Mouse (Mus musculus) liver, adult (tissue): ENCODE results near the gene Lrig1.

Source experiments
- GATA4 ChIP-seq: IDR thresholded peaks from 2 replicates; pipeline ENCODE4 v1.6.1; 2014; ENCODE audit warnings: mild to moderate bottlenecking, low read length; ENCODE audit not compliant: insufficient replicate concordance

Gene Lrig1

GRCm38 (mm10) chr6:94627714-94628595 is 72.0 kb downstream of the Lrig1 start:
- TF ChIP-seq GATA4, result no peak

DNA sequence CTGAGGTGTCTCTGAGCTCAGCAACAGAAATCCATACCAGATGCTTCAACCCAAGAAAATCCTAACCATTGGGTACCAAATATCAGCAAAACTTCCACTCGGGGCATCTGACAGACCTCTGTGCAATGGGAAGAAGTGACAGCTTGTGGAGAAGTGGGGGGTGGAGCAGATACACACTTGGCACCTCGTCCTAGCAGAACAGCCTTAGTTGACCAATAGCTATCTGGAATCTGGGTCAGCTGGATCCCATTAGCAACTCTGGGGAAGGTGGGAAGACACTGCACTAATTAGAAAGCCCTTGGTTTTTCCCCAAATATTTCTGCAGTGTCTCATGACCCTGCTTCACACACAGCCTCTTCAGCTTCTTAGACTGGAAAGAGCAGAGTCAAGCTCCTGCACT is 73.2 kb downstream of the Lrig1 start:
- TF ChIP-seq GATA4, result no peak

GRCm38 (mm10) chr6:94625896-94626295 is 74.1 kb downstream of the Lrig1 start:
- no peak for TF ChIP-seq GATA4

DNA sequence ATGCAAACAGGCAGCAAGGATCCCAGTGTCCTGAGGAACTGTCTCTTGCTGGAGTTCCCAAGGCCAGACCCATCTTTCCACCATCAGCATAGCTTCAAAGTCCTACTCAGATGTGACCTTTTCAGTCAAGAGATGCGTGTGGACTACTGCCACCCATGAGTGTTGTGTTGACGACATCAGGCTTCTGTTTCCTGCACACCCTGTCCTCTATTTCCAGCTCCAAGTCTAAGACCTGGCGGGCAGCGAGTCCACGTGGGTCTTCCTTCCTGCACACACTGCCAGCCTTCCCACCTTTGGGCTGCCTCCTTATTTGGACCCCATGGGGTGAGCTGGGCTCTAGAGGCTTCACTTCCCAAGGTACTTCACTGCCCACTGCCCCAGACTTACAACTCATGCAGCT is 75.4 kb downstream of the Lrig1 start:
- TF ChIP-seq GATA4, result no peak

- no peak for TF ChIP-seq GATA4
These were observed 77.0 kb downstream of the Lrig1 start for GRCm38 (mm10) chr6:94622983-94623382.

GRCm38 (mm10) chr6:94620801-94621301 is 79.1 kb downstream of the Lrig1 start:
- TF ChIP-seq GATA4, result no peak

GRCm38 (mm10) chr6:94620287-94620686 is 79.7 kb downstream of the Lrig1 start:
- no peak for TF ChIP-seq GATA4

DNA sequence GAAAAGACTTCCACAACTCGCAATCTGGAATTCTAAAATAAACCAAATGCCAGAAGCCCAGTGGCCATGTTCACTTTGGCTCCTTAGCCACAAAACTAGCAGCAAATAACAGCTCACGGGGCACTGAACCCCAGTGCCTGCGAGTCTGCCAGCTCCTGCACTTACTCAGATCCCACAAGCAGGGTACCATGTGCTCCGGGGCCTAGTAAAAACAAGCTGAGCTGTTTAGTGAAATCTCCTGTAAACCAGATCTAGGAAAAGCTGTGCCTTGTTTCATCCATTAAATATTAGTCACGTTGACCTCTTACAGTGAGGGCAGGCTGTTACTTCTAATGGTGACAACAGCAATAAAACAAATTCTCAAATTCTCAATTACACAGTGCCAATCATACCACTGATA is 81.3 kb downstream of the Lrig1 start:
- TF ChIP-seq GATA4, result no peak

DNA sequence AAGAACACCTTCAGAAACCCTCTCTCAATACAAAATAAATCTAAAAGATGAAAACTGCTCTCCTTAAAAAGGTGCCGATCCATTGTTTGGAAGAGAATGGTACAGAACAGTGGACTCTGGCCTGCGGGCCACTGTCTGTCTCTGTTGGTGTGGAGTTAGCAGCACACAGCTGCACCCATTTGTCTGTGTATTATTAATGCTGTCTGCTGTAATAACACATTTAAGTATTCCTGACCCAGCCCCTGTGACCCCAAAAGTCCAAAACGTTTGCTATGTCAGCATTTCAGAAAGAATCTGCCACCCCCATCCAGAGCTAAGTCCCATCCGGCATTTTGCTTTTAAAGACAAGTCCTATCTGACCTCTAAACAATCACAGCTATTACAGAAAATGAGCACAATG is 84.0 kb downstream of the Lrig1 start:
- no peak for TF ChIP-seq GATA4

- no peak for TF ChIP-seq GATA4
These were observed 85.6 kb downstream of the Lrig1 start for GRCm38 (mm10) chr6:94614346-94614745.

GRCm38 (mm10) chr6:94613235-94613895 is 86.6 kb downstream of the Lrig1 start:
- no peak for TF ChIP-seq GATA4

DNA sequence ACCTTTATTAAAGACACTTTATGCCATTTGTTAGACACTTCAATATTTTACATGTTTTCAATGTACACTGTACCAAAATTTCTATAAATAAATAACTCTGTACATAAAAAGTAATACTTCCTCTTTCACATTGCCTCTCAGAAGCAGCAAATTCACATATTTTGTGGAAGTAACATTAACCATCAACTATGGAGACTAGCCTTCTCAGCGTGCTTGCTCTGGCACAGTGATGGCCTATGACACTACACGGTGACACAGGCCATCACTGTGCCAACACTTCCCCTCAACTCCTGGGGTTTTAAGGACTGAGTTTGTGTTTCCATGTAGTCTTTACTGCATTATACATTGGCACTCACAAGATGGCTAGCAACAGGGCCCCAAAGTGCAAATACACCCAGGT is 95.4 kb downstream of the Lrig1 start:
- no peak for TF ChIP-seq GATA4

- TF ChIP-seq GATA4, result no peak
These were observed 95.9 kb downstream of the Lrig1 start for GRCm38 (mm10) chr6:94604072-94604471.

GRCm38 (mm10) chr6:94601811-94602210 is 98.1 kb downstream of the Lrig1 start:
- no peak for TF ChIP-seq GATA4

GRCm38 (mm10) chr6:94601101-94601500 is 98.9 kb downstream of the Lrig1 start:
- no peak for TF ChIP-seq GATA4

GRCm38 (mm10) chr6:94599016-94599415 is 100.9 kb downstream of the Lrig1 start:
- TF ChIP-seq GATA4, result no peak
